Mouse (Mus musculus): ENCODE data around the gene Aloxe3. TPM values are rescaled to one million over a fixed set of nuclear protein-coding genes. Genes with fewer than 3 reads are reported as not detected.

Aloxe3 gene
- total and polyA plus RNA-seq, 3 experiments: 0.13 TPM; not detected in 2

- TF ChIP-seq NRF1 (IDR thresholded peaks at IDR 0.05; ENCODE audit: insufficient read depth, low read depth, low read length, poor library complexity, severe bottlenecking) (no peak), ELF1 (IDR thresholded peaks at IDR 0.05; ENCODE audit: low read depth, low read length) (peak; percentile 61; the same call in 1 of the 2 replicates), POLR2AphosphoS2 (IDR thresholded peaks at IDR 0.05; ENCODE audit: low read length) (peak; percentile 89; the same call in 1 of the 2 replicates), USF1 (IDR thresholded peaks at IDR 0.05; ENCODE audit: low read depth, low read length) (no peak), SIN3A (IDR thresholded peaks at IDR 0.05; ENCODE audit: low read length) (0 out of 2 replicates have a peak, but pooled peaks have one; percentile 6), SMC3 (IDR thresholded peaks at IDR 0.05; ENCODE audit: low read depth, low read length) (no peak), GABPA (IDR thresholded peaks at IDR 0.05; ENCODE audit: low read depth, low read length) (no peak), E2F4 (IDR thresholded peaks at IDR 0.05; ENCODE audit: borderline replicate concordance, low read depth, low read length) (no peak; the same call in 1 of the 2 replicates), EP300 (IDR thresholded peaks at IDR 0.05; ENCODE audit: low read depth in 1 of 2, low read length in 2 of 2) (no peak), ZNF384 (IDR thresholded peaks at IDR 0.05; ENCODE audit: low read depth, low read length) (peak; percentile 98), GATA1 (IDR thresholded peaks at IDR 0.05; ENCODE audit: low read depth, low read length) (0 out of 2 replicates have a peak, but pooled peaks have one; percentile 9), MYC (IDR thresholded peaks at IDR 0.05; ENCODE audit: low read depth, low read length) (0 out of 2 replicates have a peak, but pooled peaks have one; percentile 62), RCOR1 (IDR thresholded peaks at IDR 0.05; ENCODE audit: low read depth, low read length) (no peak), HCFC1 (IDR thresholded peaks at IDR 0.05; ENCODE audit: low read depth, low read length) (peak; percentile 45), TCF12 (IDR thresholded peaks at IDR 0.05; ENCODE audit: low read depth, low read length) (no peak), TBP (IDR thresholded peaks at IDR 0.05; ENCODE audit: low read depth, low read length) (peak; percentile 99), MAFK (IDR thresholded peaks at IDR 0.05; ENCODE audit: borderline replicate concordance, low read depth, low read length) (peak; percentile 96), POLR2A (IDR thresholded peaks at IDR 0.05; ENCODE audit: control insufficient read depth in 1 of 2, insufficient read depth in 1 of 2, low read depth in 1 of 2, low read length in 2 of 2, poor library complexity in 1 of 2) (peak in 1 of 2 experiments; percentile 71; a peak in 1 of 4 replicates), NELFE (IDR thresholded peaks at IDR 0.05; ENCODE audit: low read depth, low read length) (no peak)
- no peaks in the 10 kb centered on the region for H3K27me3 ChIP-seq (ENCODE audit: control insufficient read depth in 1 of 2, insufficient read depth in 2 of 2, low read length in 2 of 2)
- peaks cover 0 to 5% of the 10 kb centered on the region in 2 experiments; a peak in 2 of 4 replicates for H3K36me3 ChIP-seq (ENCODE audit: control insufficient read depth in 1 of 2, insufficient read depth in 2 of 2, low read length in 2 of 2)
- H3K9ac ChIP-seq (ENCODE audit: control insufficient read depth, low read depth, low read length, poor library complexity, severe bottlenecking): peak overlapping the region; percentile 76
- DNase-seq (ENCODE audit: low read depth, low spot score): peak; percentile 95
- no peaks in the 10 kb centered on the region for H3K79me2 ChIP-seq (ENCODE audit: control insufficient read depth, insufficient read depth, low read length, poor library complexity)
- peak overlapping the region; percentile 46 for H3K27ac ChIP-seq (ENCODE audit: control insufficient read depth, low read depth, low read length)
- H3K4me3 ChIP-seq (ENCODE audit: control insufficient read depth in 1 of 2, insufficient read depth in 1 of 2, low read depth in 2 of 2, low read length in 2 of 2): peak overlapping the region; percentile 48 to 78
- H3K9me3 ChIP-seq (replicated peaks; ENCODE audit: insufficient read depth, low read length): no peaks in the 10 kb centered on the region
- peaks cover 0 to 12% of the 10 kb centered on the region in 2 experiments; a peak in 2 of 4 replicates for H3K4me1 ChIP-seq (ENCODE audit: control insufficient read depth in 1 of 2, insufficient read depth in 2 of 2, low read length in 2 of 2)
Measured at GRCm38 (mm10) chr11:69110319-69111046, 15.2 kb upstream of the Aloxe3 start.
